Mouse (Mus musculus) embryonic facial prominence, embryonic 14.5 days (tissue): ENCODE measurements at regions not wholly inside any gene's neighbourhood (a gene's known extent, or its start where the extent isn't known, plus 50 kb on each side); places are given as distances from the start of the nearest gene placed in this dataset.

Source experiments
- ATAC-seq: fragments of 200-750 bp; cut with Nextera tagmentation; 2 replicates; pipeline ENCODE4 v1.8.0; 2017; ENCODE audit warnings: low read depth, moderate number of reproducible peaks, moderate TSS enrichment
- DNase-seq: peaks from one replicate; pipeline ENCODE4 v3.0.0-alpha.2; 2015; ENCODE audit warnings: low spot score
- H3K27ac ChIP-seq: fragments of 300-500 bp; sonication (generic); replicated peaks from 2 replicates; pipeline ENCODE4 v1.5.1; 2014; ENCODE audit warnings: low read depth, mild to moderate bottlenecking, low read length, moderate library complexity
- H3K27me3 ChIP-seq: fragments of 300-500 bp; sonication (generic); replicated peaks from 2 replicates; pipeline ENCODE4 v1.6.1; 2014; ENCODE audit warnings: low read length; ENCODE audit not compliant: control insufficient read depth, insufficient read depth
- H3K36me3 ChIP-seq: fragments of 300-500 bp; sonication (generic); 2 replicates; pipeline ENCODE4 v1.6.1; 2014; ENCODE audit warnings: low read length, mixed read lengths; ENCODE audit not compliant: control insufficient read depth, insufficient read depth
- H3K4me1 ChIP-seq: fragments of 300-500 bp; sonication (generic); 2 replicates; pipeline ENCODE4 v1.6.1; 2014; ENCODE audit warnings: antibody characterized with exemption, low read length; ENCODE audit not compliant: control insufficient read depth, insufficient read depth
- H3K4me2 ChIP-seq: fragments of 300-500 bp; sonication (generic); 2 replicates; pipeline ENCODE4 v1.6.1; 2014; ENCODE audit warnings: low read depth, mild to moderate bottlenecking, low read length, moderate library complexity, mixed read lengths
- H3K4me3 ChIP-seq: fragments of 300-500 bp; sonication (generic); 2 replicates; pipeline ENCODE4 v1.5.1; 2014; ENCODE audit warnings: low read depth, mild to moderate bottlenecking, low read length
- H3K9ac ChIP-seq: fragments of 300-500 bp; sonication (generic); 2 replicates; pipeline ENCODE4 v1.6.1; 2014; ENCODE audit warnings: low read depth, mild to moderate bottlenecking, low read length, moderate library complexity, mixed read lengths
- H3K9me3 ChIP-seq: fragments of 300-500 bp; sonication (generic); 2 replicates; pipeline ENCODE4 v1.6.1; 2016; ENCODE audit warnings: low read length; ENCODE audit not compliant: control insufficient read depth
- WGBS: fragments of 180-500 bp; shearing (Covaris S2); extraction: QIAGEN DNeasy Blood & Tissue Kit; methylation state at CpG from one replicate; pipeline ENCODE4 v1.1.7; 2014; 5-methylcytosine and 5-hydroxymethylcytosine counted together

DNA sequence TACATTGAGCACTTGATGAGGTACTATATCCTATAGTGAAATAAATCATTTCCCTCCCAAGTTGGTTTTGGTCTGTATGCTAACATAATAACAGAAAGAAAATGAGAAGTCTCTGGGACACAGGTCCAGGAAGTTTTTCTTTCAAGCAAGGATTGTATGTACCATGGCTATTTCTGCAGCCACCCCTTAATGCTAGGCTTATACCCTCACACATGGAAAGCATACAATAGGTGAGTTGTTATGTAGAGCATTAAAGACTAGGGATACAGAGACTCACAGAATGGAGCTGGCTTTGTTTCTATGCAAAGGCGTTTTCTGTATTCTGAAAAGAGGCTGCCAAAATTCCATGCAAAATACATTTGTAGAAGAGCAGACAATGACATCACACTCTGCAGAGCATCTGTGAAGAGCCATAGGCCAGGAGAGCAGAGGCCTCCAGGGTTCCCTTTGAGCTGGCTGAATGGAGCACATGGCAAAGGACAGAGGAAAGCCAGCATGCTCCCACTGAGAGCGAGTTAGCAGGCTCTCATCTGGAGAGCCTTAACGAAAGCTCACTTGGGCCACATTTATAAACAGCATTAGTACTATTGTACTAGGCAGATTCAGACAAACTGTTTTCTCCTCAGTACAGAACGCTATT, 262.0 kb upstream of the Sgcd start:
- Histone ChIP-seq H3K4me1 (no peaks in the 10 kb centered on the region), H3K4me3 (no peak overlapping the region), H3K27me3 (no peaks in the 10 kb centered on the region), H3K4me2 (no peak overlapping the region), H3K9me3 (no peaks in the 10 kb centered on the region), H3K27ac (no peak overlapping the region), H3K9ac (no peak overlapping the region), H3K36me3 (no peaks in the 10 kb centered on the region)
- WGBS = 58% methylated on average over 4 of the region's 4 CpGs
- ATAC-seq (peak; percentile 55; the same call in 1 of the 2 replicates), DNase-seq (peak; percentile 60)

GRCm38 (mm10) chr11:48249315-48249714, 260.5 kb upstream of the Sgcd start:
- Histone ChIP-seq H3K9me3 (no peaks in the 10 kb centered on the region), H3K4me1 (no peaks in the 10 kb centered on the region), H3K27ac (no peak overlapping the region), H3K4me2 (no peak overlapping the region), H3K4me3 (no peak overlapping the region), H3K9ac (no peak overlapping the region), H3K27me3 (no peaks in the 10 kb centered on the region), H3K36me3 (no peaks in the 10 kb centered on the region)
- DNase-seq = no peak
- no peak for ATAC-seq
- WGBS = 77% methylated on average over 1 of the region's 1 CpGs

DNA sequence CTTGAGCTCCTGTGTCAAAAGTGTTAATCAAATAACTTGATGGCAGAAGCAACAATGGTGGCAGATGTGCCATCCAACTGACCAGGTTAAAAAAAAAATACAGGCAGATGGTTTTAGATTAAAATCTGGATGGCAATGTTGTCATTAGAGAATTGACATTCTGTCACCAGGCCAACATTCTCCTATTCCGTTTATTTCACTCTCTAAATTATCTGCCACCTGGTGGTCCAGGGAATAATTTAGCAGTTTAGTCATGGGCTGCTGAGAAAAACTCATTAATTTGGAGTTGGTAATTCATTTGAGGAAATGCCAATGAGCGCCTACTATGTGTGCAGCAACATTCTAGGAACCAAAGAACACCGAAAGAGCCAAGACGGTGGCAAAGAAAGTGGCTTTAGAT, 232.4 kb upstream of the Sgcd start:
- Histone ChIP-seq H3K27me3 (no peaks in the 10 kb centered on the region), H3K4me1 (no peaks in the 10 kb centered on the region), H3K4me3 (no peak overlapping the region), H3K9me3 (no peaks in the 10 kb centered on the region), H3K27ac (no peak overlapping the region), H3K36me3 (no peaks in the 10 kb centered on the region), H3K9ac (no peak overlapping the region), H3K4me2 (no peak overlapping the region)
- no peak for ATAC-seq
- no peak for DNase-seq
- 76% methylated on average over 4 of the region's 4 CpGs for WGBS

DNA sequence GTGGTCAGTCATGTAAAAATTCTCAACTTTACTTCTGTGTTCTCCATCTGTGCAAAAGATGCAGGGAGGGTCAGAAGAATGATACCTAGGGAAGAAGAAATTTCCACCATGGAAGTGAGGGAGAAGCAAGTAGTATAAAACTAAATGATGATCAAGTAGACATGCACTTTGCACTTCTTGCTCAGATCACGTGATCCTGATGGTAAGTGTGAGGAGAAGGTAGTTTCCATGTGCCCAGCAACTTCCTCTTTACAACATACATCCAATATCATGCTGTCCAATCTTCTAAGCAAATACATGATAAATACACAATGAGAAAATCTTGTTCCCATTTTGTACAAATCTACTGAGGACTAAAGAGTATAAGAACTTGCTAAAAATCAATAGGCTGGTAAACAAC, 230.4 kb upstream of the Sgcd start:
- H3K36me3 ChIP-seq = no peaks in the 10 kb centered on the region
- H3K9me3 ChIP-seq = no peaks in the 10 kb centered on the region
- H3K27ac ChIP-seq = no peak overlapping the region
- no peaks in the 10 kb centered on the region for H3K4me1 ChIP-seq
- ATAC-seq = no peak
- H3K4me2 ChIP-seq = no peak overlapping the region
- no peak overlapping the region for H3K4me3 ChIP-seq
- WGBS = 79% methylated on average over 1 of the region's 1 CpGs
- no peak for DNase-seq
- no peak overlapping the region for H3K9ac ChIP-seq
- no peaks in the 10 kb centered on the region for H3K27me3 ChIP-seq

GRCm38 (mm10) chr11:48216762-48217161, 228.0 kb upstream of the Sgcd start:
- Histone ChIP-seq H3K36me3 (no peaks in the 10 kb centered on the region), H3K4me2 (no peak overlapping the region), H3K27ac (no peak overlapping the region), H3K4me3 (no peak overlapping the region), H3K9ac (no peak overlapping the region), H3K9me3 (no peaks in the 10 kb centered on the region), H3K4me1 (no peaks in the 10 kb centered on the region), H3K27me3 (no peaks in the 10 kb centered on the region)
- peak; percentile 59 for DNase-seq
- 47% methylated on average over 2 of the region's 2 CpGs for WGBS
- ATAC-seq = peak; percentile 78; the same call in 1 of the 2 replicates

DNA sequence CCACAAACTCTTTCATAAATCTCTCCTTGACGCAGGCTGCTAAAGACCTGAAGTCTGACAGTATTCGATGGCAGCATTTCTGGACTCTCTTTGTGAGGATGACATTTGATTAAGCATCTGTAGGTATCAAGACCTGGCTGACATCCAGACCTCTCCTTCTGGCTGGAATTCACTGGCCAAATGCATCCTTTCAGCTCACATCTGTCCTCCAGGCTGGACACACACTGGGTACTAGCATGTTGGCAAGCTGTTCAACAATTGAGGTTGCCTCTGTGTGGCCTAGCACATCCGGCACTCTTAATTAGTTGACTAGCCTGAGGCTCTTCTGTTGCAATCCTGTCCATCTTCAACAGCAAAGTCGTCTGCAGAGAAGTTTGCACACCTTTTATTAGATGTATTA, 197.8 kb upstream of the Sgcd start:
- Histone ChIP-seq H3K36me3 (no peaks in the 10 kb centered on the region), H3K4me1 (no peaks in the 10 kb centered on the region), H3K4me3 (no peak overlapping the region), H3K27ac (no peak overlapping the region), H3K27me3 (no peaks in the 10 kb centered on the region), H3K9me3 (no peaks in the 10 kb centered on the region), H3K9ac (no peak overlapping the region), H3K4me2 (no peak overlapping the region)
- 51% methylated on average over 4 of the region's 4 CpGs for WGBS
- no peak for ATAC-seq
- DNase-seq = no peak

- ATAC-seq (no peak), DNase-seq (no peak)
- no peak overlapping the region for H3K4me2 ChIP-seq
These were observed 190.2 kb upstream of the Sgcd start for GRCm38 (mm10) chr11:48178943-48179342.

DNA sequence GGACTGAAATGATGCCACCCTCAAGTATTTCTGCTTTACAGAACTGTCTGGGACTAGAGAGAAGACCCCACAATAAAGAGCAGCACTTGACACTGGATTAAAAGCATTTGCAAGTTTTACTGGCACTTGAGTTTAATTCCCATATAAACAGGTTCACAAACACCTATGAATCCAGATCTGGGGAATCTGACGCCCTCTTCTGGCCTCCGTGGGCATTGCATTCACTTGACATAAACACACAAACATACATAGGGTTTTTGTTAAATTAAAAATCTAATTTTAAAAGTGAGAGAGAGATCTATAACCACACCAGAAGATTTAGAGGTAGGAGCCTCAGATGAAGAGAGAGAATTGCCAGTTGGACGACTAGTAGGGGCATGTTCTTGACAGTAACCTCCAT, 189.4 kb upstream of the Sgcd start:
- Histone ChIP-seq H3K27ac (no peak overlapping the region), H3K4me3 (no peak overlapping the region), H3K9ac (no peak overlapping the region), H3K4me1 (no peaks in the 10 kb centered on the region), H3K4me2 (no peak overlapping the region), H3K9me3 (no peaks in the 10 kb centered on the region), H3K27me3 (no peaks in the 10 kb centered on the region), H3K36me3 (no peaks in the 10 kb centered on the region)
- ATAC-seq (no peak), DNase-seq (no peak)
- WGBS = 34% methylated on average over 3 of the region's 3 CpGs

More at GRCm38 (mm10) chr11:48178943-48179342, 190.2 kb upstream of the Sgcd start:
- Histone ChIP-seq H3K4me3 (no peak overlapping the region), H3K27ac (no peak overlapping the region), H3K36me3 (no peaks in the 10 kb centered on the region), H3K9ac (no peak overlapping the region), H3K4me1 (no peaks in the 10 kb centered on the region), H3K27me3 (no peaks in the 10 kb centered on the region), H3K9me3 (no peaks in the 10 kb centered on the region)

GRCm38 (mm10) chr11:48176451-48176850, 187.7 kb upstream of the Sgcd start:
- Histone ChIP-seq H3K27me3 (no peaks in the 10 kb centered on the region), H3K4me2 (no peak overlapping the region), H3K36me3 (no peaks in the 10 kb centered on the region), H3K27ac (no peak overlapping the region), H3K9ac (no peak overlapping the region), H3K4me1 (no peaks in the 10 kb centered on the region), H3K4me3 (no peak overlapping the region), H3K9me3 (no peaks in the 10 kb centered on the region)
- no peak for ATAC-seq
- no peak for DNase-seq
- WGBS = 63% methylated on average over 4 of the region's 4 CpGs
